Mouse (Mus musculus) liver, adult 2 months (tissue): ENCODE measurements around the gene Fscn2. TPM values are rescaled to one million over a fixed set of nuclear protein-coding genes. Genes with fewer than 3 reads are reported as not detected.

Experiments used
- DNase-seq: peaks from one replicate; pipeline ENCODE4 v3.0.0-alpha.2; 2011; ENCODE audit warnings: low read depth, low spot score; ENCODE audit errors: extremely low read depth
- H3K27ac ChIP-seq: fragments of 200-500 bp; replicated peaks from 2 replicates; pipeline ENCODE4 v1.5.1; 2012; ENCODE audit warnings: low read depth, mild to moderate bottlenecking, control low read depth, inconsistent platforms, low read length; ENCODE audit not compliant: insufficient read depth
- H3K27me3 ChIP-seq: fragments of 200-500 bp; 2 replicates; pipeline ENCODE4 v1.6.1; 2012; ENCODE audit warnings: mild to moderate bottlenecking, moderate library complexity, low read length, inconsistent platforms; ENCODE audit not compliant: control insufficient read depth, insufficient read depth
- H3K36me3 ChIP-seq: fragments of 200-500 bp; 2 replicates; pipeline ENCODE4 v1.6.1; 2012; ENCODE audit warnings: low read length, inconsistent platforms; ENCODE audit not compliant: control insufficient read depth, insufficient read depth
- H3K4me1 ChIP-seq: fragments of 200-500 bp; 2 replicates; pipeline ENCODE4 v1.6.1; 2011; ENCODE audit warnings: low read length; ENCODE audit not compliant: control insufficient read depth, insufficient read depth
- H3K4me3 ChIP-seq: fragments of 200-500 bp; 2 replicates; pipeline ENCODE4 v1.5.1; 2011; ENCODE audit warnings: low read depth, mild to moderate bottlenecking, control low read depth, low read length, moderate library complexity; ENCODE audit not compliant: insufficient read depth
- H3K79me2 ChIP-seq: fragments of 200-500 bp; 2 replicates; pipeline ENCODE4 v1.6.1; 2012; ENCODE audit warnings: inconsistent platforms, mild to moderate bottlenecking, low read length, moderate library complexity; ENCODE audit not compliant: control insufficient read depth, insufficient read depth
- H3K9ac ChIP-seq: fragments of 200-500 bp; 2 replicates; pipeline ENCODE4 v1.6.1; 2012; ENCODE audit warnings: low read depth, mild to moderate bottlenecking, control low read depth, inconsistent platforms, low read length
- CTCF ChIP-seq: fragments of 200-500 bp; IDR thresholded peaks from 2 replicates; pipeline ENCODE4 v1.5.1; 2011; ENCODE audit warnings: low read depth, low read length, control low read depth
- POLR2A ChIP-seq: fragments of 200-500 bp; IDR thresholded peaks from 2 replicates; pipeline ENCODE4 v1.6.1; 2011; ENCODE audit warnings: low read length, control low read depth; ENCODE audit not compliant: insufficient read depth; ENCODE audit errors: extremely low read depth
- WGBS: fragments of 180-500 bp; shearing (Covaris S2); methylation state at CpG from one replicate; pipeline ENCODE4 v1.1.7; 2018; 5-methylcytosine and 5-hydroxymethylcytosine counted together
- polyA plus RNA-seq: library from polyadenylated mRNA; depleted of rRNA; stranded (reverse); fragments of >200 nt; gene quantifications from 2 replicates; pipeline ENCODE4 v1.2.3, GENCODE M21; 2012
- total RNA-seq: library from RNA; depleted of rRNA; stranded (reverse); fragments of >200 nt; gene quantifications from 2 replicates; pipeline ENCODE4 v1.2.3, GENCODE M21; 2014

Gene Fscn2
- total and polyA plus RNA-seq, 2 experiments: not detected

DNA sequence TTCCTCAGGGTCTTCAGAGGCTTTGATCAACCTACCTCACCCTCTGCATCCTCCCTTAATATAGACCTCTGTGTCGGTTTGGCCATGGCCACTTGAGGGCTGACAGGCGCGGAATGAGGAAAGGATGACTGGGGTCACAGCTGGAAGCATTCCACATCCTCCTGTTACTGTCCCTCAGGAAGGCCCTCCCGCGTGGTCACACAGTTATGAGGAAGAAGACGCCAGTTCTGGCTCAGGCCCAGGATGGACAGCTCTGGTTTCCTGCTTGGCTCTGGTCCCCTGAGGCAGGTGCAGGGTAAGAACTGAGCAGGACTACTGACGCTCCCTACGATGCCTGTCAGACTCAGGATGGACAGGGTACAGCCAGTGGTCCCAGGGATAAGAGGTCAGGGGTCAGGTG is 1.3 kb upstream of the Fscn2 start:
- 68% methylated on average over 8 of the region's 8 CpGs for WGBS
- H3K27ac ChIP-seq: no peak overlapping the region
- no peak for DNase-seq
- no peaks in the 10 kb centered on the region for H3K4me1 ChIP-seq
- no peak overlapping the region for H3K4me3 ChIP-seq
- TF ChIP-seq CTCF (no peak), POLR2A (no peak)
- H3K27me3 ChIP-seq: no peaks in the 10 kb centered on the region
- no peak overlapping the region for H3K9ac ChIP-seq
- no peaks in the 10 kb centered on the region for H3K36me3 ChIP-seq
- no peaks in the 10 kb centered on the region for H3K79me2 ChIP-seq

DNA sequence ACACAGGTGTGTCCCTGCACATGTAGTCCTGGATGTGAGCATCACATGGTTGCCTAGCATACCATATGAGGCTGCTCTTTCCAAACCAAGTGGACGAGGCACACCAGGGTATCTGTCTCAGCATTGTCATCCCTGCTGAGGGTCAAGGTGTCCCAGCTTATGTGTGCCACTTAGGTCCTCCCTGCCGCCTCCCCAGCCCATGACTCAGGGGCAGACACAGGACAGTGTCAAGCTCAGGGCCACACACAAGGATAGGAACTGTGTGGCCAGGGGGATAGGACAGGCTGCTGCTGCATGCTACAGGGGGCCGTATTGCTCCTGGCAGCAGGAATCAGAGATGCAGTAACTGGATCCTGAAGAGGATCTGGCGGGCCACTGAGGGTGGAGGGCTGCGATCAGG is 579 bp upstream of the Fscn2 start:
- WGBS: 94% methylated on average over 5 of the region's 5 CpGs
- no peaks in the 10 kb centered on the region for H3K79me2 ChIP-seq
- H3K36me3 ChIP-seq: no peaks in the 10 kb centered on the region
- TF ChIP-seq POLR2A: no peak
- no peak for TF ChIP-seq CTCF
- H3K27me3 ChIP-seq: no peaks in the 10 kb centered on the region
- no peaks in the 10 kb centered on the region for H3K4me1 ChIP-seq
- H3K9ac ChIP-seq: no peak overlapping the region
- no peak overlapping the region for H3K27ac ChIP-seq
- DNase-seq: no peak
- H3K4me3 ChIP-seq: no peak overlapping the region

GRCm38 (mm10) chr11:120362891-120363290 is 1.6 kb downstream of the Fscn2 start:
- H3K79me2 ChIP-seq: no peaks in the 10 kb centered on the region
- DNase-seq: no peak
- no peak for TF ChIP-seq CTCF
- no peak for TF ChIP-seq POLR2A
- WGBS: 86% methylated on average over 6 of the region's 6 CpGs
- no peaks in the 10 kb centered on the region for H3K27me3 ChIP-seq
- H3K27ac ChIP-seq: no peak overlapping the region
- H3K4me3 ChIP-seq: no peak overlapping the region
- no peaks in the 10 kb centered on the region for H3K36me3 ChIP-seq
- no peaks in the 10 kb centered on the region for H3K4me1 ChIP-seq
- no peak overlapping the region for H3K9ac ChIP-seq

- Histone ChIP-seq H3K27ac (no peak overlapping the region), H3K4me1 (0 out of 2 replicates have a peak, but pooled peaks cover 2% of the 10 kb centered on the region), H3K79me2 (no peaks in the 10 kb centered on the region), H3K27me3 (no peaks in the 10 kb centered on the region), H3K36me3 (no peaks in the 10 kb centered on the region), H3K4me3 (no peak overlapping the region), H3K9ac (no peak overlapping the region)
- no peak for DNase-seq
- whole genome bisulfite sequencing: 43% methylated on average over 7 of the region's 7 CpGs
- TF ChIP-seq CTCF: no peak
- TF ChIP-seq POLR2A: no peak
Measured at GRCm38 (mm10) chr11:120366443-120367027, 5.2 kb downstream of the Fscn2 start.

GRCm38 (mm10) chr11:120369656-120370055 is 8.3 kb downstream of the Fscn2 start:
- no peak for DNase-seq
- H3K4me1 ChIP-seq: 0 out of 2 replicates have a peak, but pooled peaks cover 2% of the 10 kb centered on the region
- 50% methylated on average over 8 of the region's 8 CpGs for whole genome bisulfite sequencing
- H3K36me3 ChIP-seq: no peaks in the 10 kb centered on the region
- no peaks in the 10 kb centered on the region for H3K27me3 ChIP-seq
- peak; percentile 90 for TF ChIP-seq CTCF
- no peak for TF ChIP-seq POLR2A
- no peak overlapping the region for H3K9ac ChIP-seq
- no peak overlapping the region for H3K4me3 ChIP-seq
- no peak overlapping the region for H3K27ac ChIP-seq
- no peaks in the 10 kb centered on the region for H3K79me2 ChIP-seq

- 84% methylated on average over 13 of the region's 13 CpGs for WGBS
- no peak overlapping the region for H3K9ac ChIP-seq
- TF ChIP-seq POLR2A: no peak
- TF ChIP-seq CTCF: peak; percentile 10; the same call in 1 of the 2 replicates
- H3K4me3 ChIP-seq: no peak overlapping the region
- no peaks in the 10 kb centered on the region for H3K27me3 ChIP-seq
- no peaks in the 10 kb centered on the region for H3K79me2 ChIP-seq
- peaks cover 6% of the 10 kb centered on the region; the same call in 1 of the 2 replicates for H3K4me1 ChIP-seq
- DNase-seq: no peak
- no peak overlapping the region for H3K27ac ChIP-seq
- no peaks in the 10 kb centered on the region for H3K36me3 ChIP-seq
Measured at GRCm38 (mm10) chr11:120373025-120373424, 11.7 kb downstream of the Fscn2 start.
